Mouse (Mus musculus): ENCODE measurements around the gene Gpr65.

- no peak for TF ChIP-seq CTCF (IDR thresholded peaks at IDR 0.05; ENCODE audit: low read depth)
- no peak for TF ChIP-seq EP300 (IDR thresholded peaks at IDR 0.05; ENCODE audit: low read depth)
Measured at GRCm38 (mm10) chr12:98315924-98316323, 47.5 kb downstream of the Gpr65 start.

All from liver, embryonic 14.5 days (tissue).